Mouse (Mus musculus): Measurements from ENCODE around the gene Notch3. TPM values are rescaled to one million over a fixed set of nuclear protein-coding genes. Genes with fewer than 3 reads are reported as not detected.

Notch3 gene
- total RNA-seq, 2 experiments from 2014 or later, result 7.0 to 8.2 TPM

DNA sequence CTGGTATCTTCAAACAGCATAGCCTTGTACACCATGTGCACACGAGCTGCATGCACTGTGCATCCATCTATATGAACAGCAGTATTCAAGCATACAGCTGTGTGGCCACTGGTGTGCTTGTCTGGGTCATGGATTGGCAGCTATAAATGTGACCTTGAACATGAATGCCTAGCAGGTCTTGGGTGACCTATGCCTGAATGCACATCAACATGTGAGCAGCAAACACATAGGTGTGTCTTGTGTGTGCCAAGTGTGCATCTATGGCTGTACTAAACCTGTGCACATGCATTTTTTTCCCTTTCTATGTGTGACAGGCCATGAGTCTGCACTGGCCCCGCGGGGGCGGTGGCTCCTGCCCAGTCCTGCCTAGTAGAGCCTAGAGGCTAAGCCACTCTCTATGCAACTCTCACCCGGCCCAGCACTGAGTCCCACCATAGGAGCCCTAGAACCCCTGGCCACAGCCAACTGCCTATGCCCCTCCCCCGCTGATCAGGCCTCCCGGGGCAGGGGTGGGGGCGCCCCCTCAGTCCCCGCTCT, 1.3 kb downstream of the Notch3 start:
- no peak for DNase-seq

DNA sequence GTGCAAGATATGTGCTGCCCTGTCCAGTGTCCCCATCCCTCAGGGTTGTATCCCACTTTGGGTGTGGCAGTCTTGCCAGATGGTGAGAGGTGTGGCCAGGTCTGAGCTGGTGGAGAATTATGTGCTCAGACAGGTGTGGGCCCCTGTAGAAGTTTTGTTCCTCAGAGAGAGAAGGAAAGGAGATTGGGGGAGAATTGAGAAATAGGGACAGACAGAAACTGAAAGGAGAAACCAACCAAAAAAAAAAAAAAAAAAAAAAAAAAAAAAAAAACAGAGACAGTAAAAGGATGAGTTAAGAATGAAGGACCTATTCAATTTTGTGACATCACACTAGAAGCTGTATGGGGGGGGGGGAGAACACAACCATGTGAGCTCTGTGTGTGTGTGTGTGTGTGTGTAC, 1.9 kb downstream of the Notch3 start:
- no peak for DNase-seq

DNA sequence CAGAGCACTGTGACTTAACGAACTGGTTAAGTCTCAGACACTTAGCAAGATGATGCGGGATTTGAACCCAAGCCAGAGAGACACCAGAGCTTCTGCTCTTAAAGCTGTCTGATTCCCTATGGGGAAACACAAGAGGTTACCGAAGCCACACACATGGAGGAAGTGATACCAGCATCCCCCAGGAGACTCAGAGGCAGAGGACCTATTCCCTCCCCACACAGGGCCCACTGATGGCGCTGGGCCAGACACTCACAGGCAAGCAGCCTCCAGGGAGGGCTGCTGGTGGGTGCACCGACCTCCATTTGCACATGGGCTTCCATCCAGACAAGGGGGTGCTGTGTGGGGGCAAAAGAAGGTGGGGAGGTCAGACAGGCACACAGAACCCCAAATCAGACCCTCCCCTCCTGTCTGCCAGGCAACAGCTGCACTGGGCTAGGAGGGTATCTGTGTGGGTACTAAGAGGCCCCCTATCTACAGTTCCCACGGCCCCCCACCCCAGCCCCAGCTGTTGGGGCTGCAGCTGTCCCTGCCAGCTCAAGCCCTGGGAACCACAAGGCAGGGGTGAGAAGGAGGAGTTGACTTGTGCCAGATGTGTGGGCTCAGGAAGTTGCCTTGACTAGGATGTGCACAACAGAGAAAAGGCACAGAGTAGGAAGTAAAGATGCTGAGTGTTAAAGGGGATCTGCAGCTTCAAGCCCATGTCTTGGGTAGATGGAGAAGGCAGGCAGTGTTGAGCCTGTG, 2.6 kb downstream of the Notch3 start:
- DNase-seq, result no peak

DNA sequence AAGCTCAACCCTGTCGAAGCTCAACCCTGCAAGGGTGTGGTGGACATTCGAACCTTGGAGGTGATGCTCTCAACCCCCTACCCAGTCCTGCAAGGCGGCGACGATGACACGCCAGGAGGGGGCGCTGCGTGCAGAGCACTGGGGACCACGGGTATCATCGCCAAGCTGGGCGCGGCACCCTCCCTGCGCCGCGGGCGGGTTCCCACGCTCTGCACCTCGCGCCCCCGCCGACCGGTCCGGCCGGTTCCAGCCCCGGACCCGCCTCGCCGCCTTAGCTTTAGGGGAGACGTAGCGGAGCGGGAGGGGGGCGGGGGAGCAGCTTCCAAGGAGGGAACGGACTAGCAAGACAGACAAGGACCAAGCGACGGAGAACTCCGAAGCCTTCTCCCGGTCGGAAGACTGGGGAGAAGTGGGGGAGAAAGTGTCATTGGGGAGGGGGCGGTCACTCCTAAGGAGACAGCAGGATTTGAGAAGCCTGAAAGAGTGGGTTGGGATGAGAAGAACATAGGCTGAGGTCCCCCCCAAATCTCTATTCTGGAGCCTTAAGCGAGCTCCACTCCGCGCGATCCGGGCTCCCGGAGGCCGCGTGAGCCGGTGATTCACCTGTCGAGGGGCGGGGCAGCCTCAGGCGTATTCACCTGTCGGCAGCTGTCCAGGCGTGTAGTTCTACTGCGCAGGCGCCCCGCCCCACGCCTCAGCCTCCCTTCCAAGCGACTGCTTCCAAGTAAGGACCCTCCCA, 4.4 kb downstream of the Notch3 start:
- DNase-seq, result peak; percentile 49 to 53

DNA sequence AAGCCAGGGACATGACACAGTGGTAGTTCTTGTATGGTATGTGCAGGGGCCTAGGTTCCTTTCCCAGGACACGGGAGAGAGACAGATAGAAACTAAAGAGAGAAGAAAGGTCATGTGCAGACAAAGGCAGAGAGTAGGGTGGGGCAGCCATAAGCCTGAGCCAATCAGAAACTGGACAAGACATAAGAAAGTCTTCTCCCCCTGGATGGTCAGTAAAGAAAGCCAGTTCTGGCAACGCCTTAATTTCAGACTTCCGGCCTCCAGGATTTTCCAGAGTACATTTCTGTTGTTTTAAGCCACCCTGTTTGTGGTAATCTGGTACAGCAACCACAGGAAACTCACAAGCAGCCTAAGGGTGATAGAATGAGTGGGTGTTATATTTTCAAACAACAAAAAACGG, 5.8 kb downstream of the Notch3 start:
- no peak for DNase-seq

DNA sequence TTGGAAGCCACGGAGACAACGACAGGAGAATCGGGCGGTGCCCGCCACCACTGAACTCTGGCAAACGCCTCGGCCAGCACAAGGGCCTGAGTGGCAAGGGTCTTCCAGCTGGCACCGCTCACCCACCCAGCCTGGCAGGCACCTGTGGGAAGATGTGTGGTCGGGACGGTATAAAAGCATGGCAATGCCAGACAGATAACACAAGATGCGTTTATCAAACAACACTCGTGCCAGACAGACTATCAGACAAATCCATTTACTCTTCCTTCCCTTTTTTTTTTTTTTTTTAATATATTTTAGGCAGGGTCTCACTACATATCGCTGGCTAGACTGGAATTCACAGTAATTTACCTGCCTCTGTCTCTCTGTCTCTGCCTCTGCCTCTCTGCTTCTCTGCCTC, 7.8 kb downstream of the Notch3 start:
- DNase-seq, result no peak

DNA sequence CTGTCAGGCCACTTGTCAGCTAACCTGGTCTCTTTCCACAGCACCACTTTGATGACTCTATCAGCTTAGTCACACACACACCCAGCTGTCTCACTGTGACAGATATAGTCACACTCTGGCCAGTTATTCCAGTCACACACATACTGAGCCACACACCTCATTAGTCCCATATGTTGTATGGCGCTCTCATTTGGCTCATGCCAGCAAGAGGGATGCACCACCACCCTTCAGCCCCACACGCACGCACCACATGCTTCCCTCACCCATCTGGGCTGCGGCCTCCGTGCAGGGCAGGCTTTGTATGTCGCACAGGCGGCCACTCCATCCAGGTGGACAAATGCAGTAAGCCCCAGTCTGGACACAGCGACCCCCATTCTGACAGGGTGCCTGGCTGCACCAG, 19.9 kb downstream of the Notch3 start:
- no peak for DNase-seq

DNA sequence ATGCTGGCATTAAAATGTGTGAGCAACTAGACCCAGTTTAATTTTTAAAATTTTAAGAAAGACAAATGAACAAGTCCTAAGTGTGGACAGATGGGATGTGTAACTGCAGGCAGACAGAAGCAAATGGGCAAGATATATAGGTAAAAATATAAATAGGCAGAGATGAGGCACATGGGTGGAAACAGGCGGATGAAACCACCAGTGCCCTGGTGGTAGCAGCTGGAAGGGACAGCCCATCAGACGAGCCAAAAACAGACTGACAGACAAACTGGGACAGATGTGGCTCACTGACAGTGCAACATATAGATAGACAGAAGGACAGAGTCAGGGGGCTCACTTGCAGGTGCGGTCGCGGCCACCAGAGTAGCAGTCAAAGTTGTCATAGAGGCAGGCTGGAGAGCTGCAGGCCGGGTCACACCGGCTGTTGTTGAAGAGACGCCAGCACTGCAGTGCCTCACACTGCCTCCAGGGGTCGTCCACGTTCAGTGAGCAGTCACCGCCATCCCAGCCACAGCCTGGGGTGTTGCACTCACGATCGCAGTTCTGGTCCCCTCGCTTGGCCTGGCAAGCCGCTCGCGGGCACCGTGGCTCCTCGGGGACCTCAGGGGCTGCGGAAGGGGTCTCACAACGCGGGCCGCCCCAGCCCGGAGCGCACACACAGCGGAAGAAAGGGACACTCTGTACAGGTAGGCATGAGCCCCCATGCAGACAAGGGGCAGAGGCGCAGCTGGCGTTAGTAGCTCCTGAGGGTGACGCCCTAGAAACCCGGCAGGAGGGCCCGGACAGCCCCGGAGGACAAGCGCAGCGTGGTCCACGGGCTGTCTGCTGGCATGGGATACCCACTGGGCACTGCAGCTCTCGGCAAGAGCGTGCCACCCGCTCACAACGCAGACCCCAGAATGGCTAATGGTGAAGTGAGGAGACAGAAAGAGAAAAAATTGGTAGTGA, 23.5 kb downstream of the Notch3 start:
- DNase-seq, result peak; percentile 76 to 78

DNA sequence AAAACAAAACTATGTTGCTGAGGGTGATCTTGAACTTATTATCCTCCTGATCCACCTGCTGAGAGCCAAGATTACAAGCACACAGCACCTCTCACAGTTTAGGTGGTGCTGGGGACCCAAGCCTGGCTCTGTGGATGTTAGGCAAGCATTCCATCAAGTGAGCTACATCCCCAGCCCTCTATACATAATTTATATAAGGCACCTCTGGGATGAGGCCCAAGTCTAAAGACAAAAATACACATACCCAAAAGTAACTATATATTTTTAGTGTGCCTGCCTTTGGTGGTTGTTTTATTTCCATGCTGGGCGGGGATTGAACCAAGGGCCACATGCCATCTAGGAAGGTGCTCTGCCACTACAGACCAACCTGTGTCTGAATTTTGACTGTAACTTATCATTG, 24.4 kb downstream of the Notch3 start:
- no peak for DNase-seq

DNA sequence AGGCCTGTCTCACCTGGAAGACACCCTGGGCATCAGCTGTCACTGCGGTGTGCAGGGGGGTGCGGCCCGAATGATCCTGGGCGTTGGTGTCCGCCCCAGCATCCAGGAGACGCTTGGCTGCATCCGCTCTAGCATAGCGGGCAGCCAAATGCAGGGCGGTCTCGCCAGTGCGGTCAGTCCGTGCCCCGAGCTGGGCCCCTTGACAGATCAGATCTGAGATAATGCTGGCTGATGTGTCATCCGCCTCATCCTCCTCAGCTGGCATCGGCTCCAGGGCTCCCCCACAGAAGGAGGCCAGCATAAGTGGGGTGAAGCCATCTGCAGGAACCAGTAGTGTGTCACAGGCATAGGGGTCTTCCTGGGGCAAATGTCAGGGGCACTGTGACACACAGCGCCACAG, 33.3 kb downstream of the Notch3 start:
- no peak for DNase-seq

DNA sequence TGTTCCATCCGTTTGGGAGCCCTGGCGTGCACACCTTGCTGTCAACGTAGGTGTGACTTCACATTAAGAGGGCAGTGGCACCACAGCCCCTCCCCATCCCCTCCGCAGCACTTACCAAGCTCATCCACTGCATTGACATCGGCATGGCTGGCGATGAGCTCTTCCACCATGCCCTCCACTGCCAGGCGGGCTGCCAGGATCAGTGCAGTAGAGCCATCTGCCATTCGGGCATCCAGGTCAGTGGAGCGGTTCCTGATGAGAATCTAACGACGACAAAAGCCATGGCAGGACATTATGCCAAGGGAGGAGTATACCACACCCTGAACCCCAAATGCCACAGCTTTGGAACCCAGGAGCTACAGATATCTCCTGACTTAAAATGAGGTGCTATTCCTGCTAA, 34.6 kb downstream of the Notch3 start:
- DNase-seq, result no peak

DNA sequence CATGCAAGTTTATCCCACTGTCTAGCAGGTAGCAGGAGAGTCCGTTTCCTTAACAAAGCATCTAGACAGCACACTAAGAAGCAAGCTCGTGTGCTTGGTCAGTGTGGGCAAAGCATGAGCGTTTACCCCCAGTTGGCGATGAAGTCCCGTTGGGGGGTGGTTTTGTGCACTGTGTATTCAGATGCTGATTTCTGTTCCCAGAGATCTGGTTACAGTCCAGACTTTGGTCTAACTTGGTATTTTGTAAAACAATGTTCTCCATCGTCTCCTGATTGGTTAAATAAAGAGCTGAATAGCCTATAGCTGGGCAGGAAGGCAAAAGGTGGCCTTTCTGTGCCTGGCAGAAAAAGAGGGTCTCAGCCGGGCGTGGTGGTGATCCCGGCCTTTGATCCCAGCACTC, 36.1 kb downstream of the Notch3 start:
- no peak for DNase-seq

DNA sequence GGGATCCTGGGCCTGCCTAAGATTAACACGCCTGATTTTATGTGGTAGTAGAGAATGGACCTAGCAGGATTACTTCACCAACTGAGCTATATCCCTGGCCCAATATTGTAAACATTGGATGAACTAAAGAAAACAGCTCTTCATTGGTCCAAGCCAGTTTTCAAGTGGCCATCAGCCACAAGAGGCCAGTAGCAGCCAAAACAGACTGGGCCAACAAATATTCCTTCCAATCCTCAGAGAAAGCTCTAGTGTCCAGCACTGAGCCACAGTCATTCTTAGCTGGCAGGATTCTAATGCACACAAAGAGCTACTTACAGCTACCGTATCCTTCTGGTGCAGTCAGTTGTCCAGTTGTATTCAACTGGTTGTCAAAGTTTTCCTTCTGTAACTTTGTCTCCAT, 39.5 kb downstream of the Notch3 start:
- no peak for DNase-seq

DNA sequence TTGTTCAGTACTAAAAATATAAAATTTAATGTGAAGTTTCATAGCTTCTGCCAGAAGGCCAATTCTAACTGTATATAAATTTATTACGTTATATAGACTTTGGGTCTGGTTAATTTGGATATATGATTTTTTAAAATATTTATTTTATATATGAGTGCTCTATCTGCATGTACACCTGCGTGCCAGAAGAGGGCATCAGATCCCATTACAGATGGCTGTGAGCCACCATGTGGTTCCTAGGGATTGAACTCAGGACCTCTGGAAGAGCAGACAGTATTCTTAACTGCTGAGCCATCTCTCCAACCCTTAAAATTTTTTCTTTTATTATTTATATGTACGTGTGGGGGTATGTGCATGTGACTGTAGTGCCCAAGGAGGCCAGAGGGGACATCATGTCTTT, 41.2 kb downstream of the Notch3 start:
- no peak for DNase-seq

DNA sequence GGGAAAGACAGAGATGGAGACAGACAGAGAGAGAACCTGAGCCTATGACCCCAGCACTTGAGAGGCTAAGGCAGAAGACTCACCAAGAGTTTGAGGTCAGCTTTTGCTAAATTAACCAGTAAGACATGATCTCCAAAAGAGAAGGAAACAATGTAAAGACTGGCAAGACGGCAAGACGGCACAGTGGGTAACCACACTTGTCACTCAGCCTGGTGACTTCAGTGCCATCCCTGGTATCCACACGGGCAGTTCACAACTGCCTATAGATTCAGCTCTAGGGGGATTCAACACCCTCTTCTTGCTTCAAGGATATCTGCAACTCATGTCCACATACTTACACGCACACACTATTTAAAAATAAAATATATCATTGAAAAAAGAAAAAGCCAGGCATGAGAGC, 43.1 kb downstream of the Notch3 start:
- DNase-seq, result no peak

DNA sequence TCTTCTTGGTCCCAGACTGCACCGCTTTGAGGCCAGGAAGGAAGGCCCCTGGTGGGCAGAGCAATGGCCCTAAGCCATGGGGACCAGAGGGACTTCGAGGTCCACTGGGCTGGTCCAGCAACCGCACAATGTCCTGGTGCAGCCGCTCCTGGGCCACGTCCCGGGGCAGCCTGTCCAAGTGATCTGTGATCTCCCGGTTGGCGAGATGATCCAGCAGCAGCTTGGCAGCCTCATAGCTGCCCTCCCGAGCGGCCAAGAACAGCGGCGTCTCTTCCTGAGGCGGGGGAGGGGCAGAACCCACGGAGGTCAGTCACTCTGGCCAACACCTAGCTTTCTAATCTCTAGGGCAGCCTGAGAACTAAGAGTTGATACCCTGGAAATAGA, 44.1 kb downstream of the Notch3 start:
- DNase-seq, result no peak

DNA sequence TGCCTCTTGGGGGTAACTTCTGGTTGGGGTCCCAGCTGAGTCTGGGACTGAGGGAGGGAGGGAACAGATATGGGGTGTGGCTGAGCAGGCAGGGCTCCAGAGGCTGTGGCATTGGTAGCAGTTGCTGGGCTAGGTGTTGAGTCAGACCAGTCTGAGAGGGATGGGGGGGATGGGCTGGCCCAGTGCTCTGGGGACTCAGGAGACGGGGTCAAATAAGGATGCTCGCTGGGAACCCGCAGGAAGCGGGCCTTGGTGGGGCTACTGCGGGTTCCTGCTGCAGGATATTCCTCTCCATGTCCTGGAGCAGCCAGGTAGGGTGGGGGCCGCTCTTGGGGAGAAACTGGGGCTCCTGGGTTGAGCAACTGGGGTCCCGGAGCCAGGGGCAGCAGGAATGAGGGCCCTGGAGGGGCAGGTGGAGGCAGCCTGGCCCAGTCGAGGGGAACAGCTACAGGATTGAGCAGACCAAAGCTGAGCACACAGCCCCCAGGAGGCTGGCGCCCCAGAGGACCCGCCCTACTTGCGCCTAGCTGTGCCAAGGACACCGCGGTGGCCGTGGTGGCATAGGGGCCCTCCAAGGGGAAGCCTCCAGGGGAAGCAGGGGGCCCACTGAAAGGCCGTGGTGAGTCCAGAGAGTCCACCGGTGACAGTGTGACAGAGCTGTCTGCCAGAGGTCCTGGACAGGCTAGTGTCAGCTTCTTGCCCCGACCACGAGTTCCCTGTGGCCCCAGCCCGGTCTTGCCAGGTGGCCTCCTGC, 44.6 kb downstream of the Notch3 start:
- DNase-seq, result no peak

DNA sequence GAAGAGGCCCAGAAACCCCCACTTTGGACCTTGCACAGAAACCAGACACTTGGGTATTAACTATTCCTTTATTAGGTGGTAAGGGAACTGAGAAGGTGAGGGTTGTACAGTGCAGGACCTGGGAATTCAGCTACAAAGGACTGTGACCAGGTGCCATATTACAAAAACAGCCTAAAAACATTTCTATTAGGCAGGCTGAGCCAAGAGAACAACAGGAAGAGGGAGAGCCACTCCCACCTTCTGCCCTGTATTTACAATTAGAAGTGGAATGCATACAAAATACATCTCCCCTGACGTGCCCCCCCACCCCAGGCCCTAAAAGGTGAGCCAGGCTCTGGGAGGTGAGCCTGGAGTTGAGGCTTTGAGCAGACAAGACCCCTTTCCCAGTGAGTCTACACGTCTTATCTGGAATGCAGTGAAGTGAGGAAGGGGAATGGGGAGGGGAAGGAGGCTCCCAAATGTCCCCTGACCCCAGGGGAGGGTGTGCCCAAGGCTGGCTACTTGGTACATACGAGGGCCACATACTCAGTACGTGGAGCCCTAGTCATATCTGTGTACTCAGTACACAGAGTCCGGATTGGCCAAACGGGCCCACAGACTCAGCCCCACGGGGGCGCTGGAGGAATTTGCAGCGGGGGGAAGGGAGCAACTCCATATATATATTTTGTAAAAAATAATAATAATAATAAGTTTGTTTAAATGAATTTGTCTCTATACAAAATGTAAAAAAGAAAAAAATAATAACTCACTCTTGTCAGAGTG, 45.7 kb downstream of the Notch3 start:
- no peak for DNase-seq

DNA sequence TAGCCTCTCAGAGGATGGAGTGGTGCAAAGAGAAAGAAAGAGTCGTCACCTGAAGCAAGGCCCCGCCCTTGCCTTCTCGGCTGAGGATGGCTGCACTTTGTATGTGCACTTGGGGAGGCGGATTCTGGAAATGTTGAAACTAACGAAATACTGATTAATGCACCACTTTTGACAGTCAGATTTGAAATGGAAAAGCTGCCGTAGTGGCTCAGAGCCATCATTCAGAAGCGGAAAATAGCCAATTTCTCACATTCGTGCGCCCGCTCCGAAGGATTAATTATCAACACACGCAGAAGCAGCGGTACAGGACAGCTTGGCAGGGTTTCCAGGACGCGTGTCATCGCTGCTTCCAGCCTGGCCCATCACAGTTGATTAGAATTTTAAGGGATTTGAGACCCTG, 47.5 kb downstream of the Notch3 start:
- DNase-seq, result peak; percentile 49 to 65

DNA sequence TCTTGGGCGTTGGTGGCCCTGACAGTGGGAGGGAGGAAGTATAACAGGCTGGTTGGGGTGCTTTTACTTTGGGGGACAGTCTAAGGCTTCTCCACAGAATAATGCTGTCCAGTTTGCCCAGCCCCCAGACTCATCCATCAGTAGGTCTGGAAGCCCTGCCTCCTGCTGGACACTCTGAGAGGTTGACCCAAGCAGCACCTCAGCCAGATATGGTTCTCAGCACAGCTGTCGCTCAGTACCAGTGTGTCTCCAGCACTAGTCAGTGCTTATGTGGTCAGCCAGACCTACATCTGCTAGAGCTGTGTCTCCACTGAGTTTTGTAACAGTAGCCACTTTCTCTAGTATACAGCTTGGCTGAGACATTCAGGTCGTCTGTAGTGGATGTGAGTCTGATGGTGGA, 48.2 kb downstream of the Notch3 start:
- no peak for DNase-seq

DNA sequence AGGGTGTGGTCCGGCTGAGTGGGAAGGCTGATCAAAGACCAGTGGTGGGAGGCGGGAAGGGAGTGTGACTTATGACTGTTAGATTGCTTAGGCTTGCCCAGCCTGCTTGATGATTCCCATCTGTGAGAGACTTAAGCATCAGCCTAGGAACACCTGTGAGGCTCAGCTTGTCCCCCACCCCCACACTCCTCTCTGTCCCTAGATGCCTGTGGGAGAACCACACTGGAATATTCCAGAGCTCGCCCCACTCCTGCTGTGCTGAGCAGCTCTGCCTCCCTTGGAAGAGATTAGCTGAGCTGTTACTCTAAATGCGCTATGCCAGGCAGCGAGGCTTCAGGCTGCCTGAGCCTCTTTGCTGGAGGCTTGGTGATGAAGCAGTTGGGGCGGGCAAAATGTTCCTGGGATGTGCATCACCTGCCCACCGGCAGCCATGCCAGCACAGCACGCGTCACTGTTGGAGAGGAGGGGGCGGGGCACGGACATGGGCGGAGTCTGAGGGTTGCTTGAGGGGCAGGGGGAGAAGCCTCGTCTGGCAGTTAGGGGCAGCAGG, 48.7 kb downstream of the Notch3 start:
- DNase-seq, result peak; percentile 39
